Mouse (Mus musculus): ENCODE measurements around the gene Pappa. TPM values are rescaled to one million over a fixed set of nuclear protein-coding genes. Genes with fewer than 3 reads are reported as not detected.

The Pappa gene
- total RNA-seq, 2 experiments from 2014 or later = 0.39 to 0.41 TPM

GRCm38 (mm10) chr4:65254073-65254472, 130.1 kb downstream of the Pappa start:
- intact Hi-C loops (cut with DNase I) = no loop called here
- no peak for DNase-seq

GRCm38 (mm10) chr4:65267066-65267465, 143.1 kb downstream of the Pappa start:
- intact Hi-C loops (cut with DNase I) = no loop called here
- DNase-seq = no peak

GRCm38 (mm10) chr4:65269996-65270395, 146.0 kb downstream of the Pappa start:
- intact Hi-C loops (cut with DNase I) = no loop called here
- peak in 1 of 2 experiments; percentile 13 for DNase-seq

GRCm38 (mm10) chr4:65272295-65272694, 148.3 kb downstream of the Pappa start:
- no peak for DNase-seq
- intact Hi-C loops (cut with DNase I) = no loop called here

GRCm38 (mm10) chr4:65273299-65273851, 149.4 kb downstream of the Pappa start:
- intact Hi-C loops (cut with DNase I) = no loop called here
- no peak for DNase-seq

GRCm38 (mm10) chr4:65278451-65279271, 154.7 kb downstream of the Pappa start:
- intact Hi-C loops (cut with DNase I) = no loop called here
- DNase-seq = no peak

- no peak for DNase-seq
- intact Hi-C loops (cut with DNase I) = no loop called here
Observed at GRCm38 (mm10) chr4:65279272-65279653, 155.3 kb downstream of the Pappa start.

GRCm38 (mm10) chr4:65279979-65280677, 156.2 kb downstream of the Pappa start:
- intact Hi-C loops (cut with DNase I) = no loop called here

GRCm38 (mm10) chr4:65280888-65281287, 156.9 kb downstream of the Pappa start:
- no peak for DNase-seq
- intact Hi-C loops (cut with DNase I) = no loop called here

More at GRCm38 (mm10) chr4:65279979-65280677, 156.2 kb downstream of the Pappa start:
- DNase-seq = no peak

- intact Hi-C loops (cut with DNase I) = no loop called here
- DNase-seq = no peak
Observed at GRCm38 (mm10) chr4:65283611-65284010, 159.6 kb downstream of the Pappa start.

GRCm38 (mm10) chr4:65285165-65285564, 161.2 kb downstream of the Pappa start:
- intact Hi-C loops (cut with DNase I) = no loop called here
- DNase-seq = no peak

- intact Hi-C loops (cut with DNase I) = no loop called here
- no peak for DNase-seq
Observed at GRCm38 (mm10) chr4:65289247-65289646, 165.3 kb downstream of the Pappa start.

GRCm38 (mm10) chr4:65295741-65296140, 171.8 kb downstream of the Pappa start:
- DNase-seq = no peak
- intact Hi-C loops (cut with DNase I) = no loop called here

- DNase-seq = no peak
- intact Hi-C loops (cut with DNase I) = no loop called here
Observed at GRCm38 (mm10) chr4:65296356-65296967, 172.5 kb downstream of the Pappa start.

GRCm38 (mm10) chr4:65296968-65297499, 173.1 kb downstream of the Pappa start:
- intact Hi-C loops (cut with DNase I) = no loop called here
- DNase-seq = no peak

GRCm38 (mm10) chr4:65298212-65299181, 174.5 kb downstream of the Pappa start:
- DNase-seq = no peak
- intact Hi-C loops (cut with DNase I) = no loop called here

GRCm38 (mm10) chr4:65299365-65299764, 175.4 kb downstream of the Pappa start:
- intact Hi-C loops (cut with DNase I) = no loop called here
- no peak for DNase-seq

- intact Hi-C loops (cut with DNase I) = no loop called here
- DNase-seq = no peak
Observed at GRCm38 (mm10) chr4:65300431-65300830, 176.5 kb downstream of the Pappa start.

GRCm38 (mm10) chr4:65302666-65303065, 178.7 kb downstream of the Pappa start:
- DNase-seq = no peak
- intact Hi-C loops (cut with DNase I) = no loop called here
